ENCODE assay signal across 8 mouse cellular contexts in the genomic region with DNA sequence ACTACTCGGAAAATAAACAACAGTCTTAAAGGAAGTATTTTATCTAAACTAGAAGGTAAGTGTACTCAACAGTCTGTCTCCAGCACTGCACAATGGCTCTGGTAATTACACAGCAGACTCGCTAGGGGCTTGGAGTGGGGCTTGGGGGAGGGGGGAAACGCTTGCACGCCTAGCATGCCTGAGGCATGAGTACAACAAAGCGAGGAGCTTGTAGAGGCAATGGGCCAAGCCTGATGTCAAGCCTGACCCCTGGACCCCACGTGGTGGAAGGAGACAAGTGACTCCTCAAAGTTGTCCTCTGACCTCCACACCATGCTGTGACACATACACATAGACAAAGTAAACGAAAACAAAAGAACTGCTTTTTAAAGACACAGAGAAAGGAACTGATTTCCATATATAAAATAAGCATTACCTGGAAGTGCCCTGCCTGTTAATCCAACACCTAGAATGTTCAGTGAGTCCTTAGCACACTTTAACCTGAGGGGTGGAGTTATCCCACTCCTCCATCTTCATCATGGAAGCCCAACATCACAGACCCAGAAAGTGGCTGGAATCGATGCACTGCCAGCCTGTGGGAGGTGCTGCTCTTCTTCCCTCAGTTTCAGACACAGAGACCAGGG. TPM values are rescaled to one million over a fixed set of nuclear protein-coding genes. Genes with fewer than 3 reads are reported as not detected.
DNase-seq lines count a peak whose midpoint lies in the region; ATAC-seq and TF ChIP-seq lines count a peak whose summit lies in the region.

No protein-coding gene starts in this region.

- no peaks in the 10 kb centered on the region for H3K27me3 ChIP-seq in midbrain, embryonic 10.5 days (ENCODE audit: low read depth, poor library complexity, severe bottlenecking)
- H3K27me3 ChIP-seq in midbrain, embryonic 16.5 days (ENCODE audit: control insufficient read depth, insufficient read depth, low read depth, low read length) = no peaks in the 10 kb centered on the region
- no peaks in the 10 kb centered on the region for H3K27me3 ChIP-seq in hindbrain, embryonic 16.5 days (replicated peaks; ENCODE audit: control insufficient read depth, insufficient read depth, low read length)
- H3K27me3 ChIP-seq in liver, postnatal 0 days (ENCODE audit: insufficient read depth, low read length) = no peaks in the 10 kb centered on the region
- H3K27me3 ChIP-seq in stomach, embryonic 15.5 days (replicated peaks) = no peaks in the 10 kb centered on the region

- no peak; the same call in 1 of the 2 replicates for TF ChIP-seq EP300 in liver, postnatal 0 days (IDR thresholded peaks at IDR 0.05; ENCODE audit: low read depth)

- 31% methylated on average over 8 of the region's 8 CpGs for WGBS in midbrain, embryonic 10.5 days
- whole genome bisulfite sequencing in midbrain, embryonic 16.5 days = 26% methylated on average over 8 of the region's 8 CpGs
- 25% methylated on average over 8 of the region's 8 CpGs for WGBS in hindbrain, embryonic 16.5 days
- 59% methylated on average over 8 of the region's 8 CpGs for WGBS in liver, postnatal 0 days (ENCODE audit: insufficient replicate concordance)
- 30% methylated on average over 8 of the region's 8 CpGs for WGBS in stomach, embryonic 15.5 days

- no peaks in the 10 kb centered on the region; the same call in 1 of the 2 replicates for H3K9me3 ChIP-seq in midbrain, embryonic 10.5 days (replicated peaks)
- no peaks in the 10 kb centered on the region for H3K9me3 ChIP-seq in midbrain, embryonic 16.5 days (replicated peaks; ENCODE audit: control insufficient read depth, low read length, poor library complexity, severe bottlenecking)
- H3K9me3 ChIP-seq in hindbrain, embryonic 16.5 days (ENCODE audit: control insufficient read depth, low read length) = no peaks in the 10 kb centered on the region
- H3K9me3 ChIP-seq in liver, postnatal 0 days (ENCODE audit: low read length) = no peaks in the 10 kb centered on the region
- no peaks in the 10 kb centered on the region for H3K9me3 ChIP-seq in stomach, embryonic 15.5 days

- TF ChIP-seq CTCF in liver, postnatal 0 days (IDR thresholded peaks at IDR 0.05; ENCODE audit: low read depth) = 0 out of 2 replicates have a peak, but pooled peaks have one; percentile 15

- H3K9ac ChIP-seq in midbrain, embryonic 16.5 days (ENCODE audit: low read depth, low read length) = no peak overlapping the region
- no peak overlapping the region for H3K9ac ChIP-seq in hindbrain, embryonic 16.5 days (ENCODE audit: low read depth, low read length)
- no peak overlapping the region for H3K9ac ChIP-seq in liver, postnatal 0 days (replicated peaks)
- no peak overlapping the region for H3K9ac ChIP-seq in stomach, embryonic 15.5 days

- no peak overlapping the region for H3K4me3 ChIP-seq in midbrain, embryonic 10.5 days
- H3K4me3 ChIP-seq in midbrain, embryonic 16.5 days (ENCODE audit: low read depth, low read length) = no peak overlapping the region
- H3K4me3 ChIP-seq in hindbrain, embryonic 16.5 days (ENCODE audit: low read length) = no peak overlapping the region
- H3K4me3 ChIP-seq in liver, postnatal 0 days (ENCODE audit: low read depth, low read length) = no peak overlapping the region
- H3K4me3 ChIP-seq in stomach, embryonic 15.5 days (replicated peaks) = no peak overlapping the region

- no peak overlapping the region for H3K4me2 ChIP-seq in midbrain, embryonic 16.5 days (ENCODE audit: low read length)
- no peak overlapping the region for H3K4me2 ChIP-seq in hindbrain, embryonic 16.5 days (ENCODE audit: low read length)
- H3K4me2 ChIP-seq in liver, postnatal 0 days (ENCODE audit: low read depth, low read length) = no peak overlapping the region
- no peak overlapping the region for H3K4me2 ChIP-seq in stomach, embryonic 15.5 days

- no peak for ATAC-seq in midbrain, embryonic 16.5 days
- ATAC-seq in hindbrain, embryonic 16.5 days = peak; percentile 38; the same call in 1 of the 2 replicates
- ATAC-seq in liver, postnatal 0 days = peak; percentile 87
- ATAC-seq in stomach, embryonic 15.5 days (ENCODE audit: insufficient read depth, low FRiP score, low read depth) = peak; percentile 64

- DNase-seq in midbrain, embryonic 10.5 days (ENCODE audit: low spot score) = peak; percentile 59
- DNase-seq in liver, postnatal 0 days = peak; percentile 81
- DNase-seq in layer of hippocampus, postnatal 25 days (ENCODE audit: extremely low spot score in 1 of 2, low spot score in 1 of 2) = no peak
- DNase-seq in testis, postnatal 14 days (ENCODE audit: low spot score) = no peak
- DNase-seq in cerebellum, postnatal 36 days = no peak

- 0 out of 2 replicates have a peak overlapping the region, but pooled peaks have one; percentile 24 for H3K27ac ChIP-seq in midbrain, embryonic 10.5 days (replicated peaks)
- H3K27ac ChIP-seq in midbrain, embryonic 16.5 days (ENCODE audit: low read length) = no peak overlapping the region
- H3K27ac ChIP-seq in hindbrain, embryonic 16.5 days (ENCODE audit: low read depth, low read length) = no peak overlapping the region
- peak overlapping the region; percentile 17; the same call in 1 of the 2 replicates for H3K27ac ChIP-seq in liver, postnatal 0 days (ENCODE audit: low read depth)
- no peak overlapping the region for H3K27ac ChIP-seq in stomach, embryonic 15.5 days

- peaks cover 73% of the 10 kb centered on the region for H3K4me1 ChIP-seq in midbrain, embryonic 10.5 days
- peaks cover 38% of the 10 kb centered on the region for H3K4me1 ChIP-seq in midbrain, embryonic 16.5 days (ENCODE audit: control insufficient read depth, insufficient read depth, low read length)
- H3K4me1 ChIP-seq in hindbrain, embryonic 16.5 days (ENCODE audit: control insufficient read depth, insufficient read depth, low read depth, low read length) = peaks cover 52% of the 10 kb centered on the region
- peaks cover 55% of the 10 kb centered on the region for H3K4me1 ChIP-seq in liver, postnatal 0 days (ENCODE audit: insufficient read depth)
- H3K4me1 ChIP-seq in stomach, embryonic 15.5 days = peaks cover 17% of the 10 kb centered on the region

- H3K36me3 ChIP-seq in midbrain, embryonic 10.5 days = peaks cover 13% of the 10 kb centered on the region
- H3K36me3 ChIP-seq in midbrain, embryonic 16.5 days (ENCODE audit: control insufficient read depth, insufficient read depth, low read length) = no peaks in the 10 kb centered on the region
- no peaks in the 10 kb centered on the region for H3K36me3 ChIP-seq in hindbrain, embryonic 16.5 days (ENCODE audit: control insufficient read depth, insufficient read depth, low read length)
- H3K36me3 ChIP-seq in liver, postnatal 0 days (replicated peaks; ENCODE audit: insufficient read depth, low read length) = peaks cover 4% of the 10 kb centered on the region; the same call in 1 of the 2 replicates
- no peaks in the 10 kb centered on the region for H3K36me3 ChIP-seq in stomach, embryonic 15.5 days

RNA-seq across cellular contexts. Expression of a gene that starts 45.6 kb away (rescaled TPM):
- polyA plus RNA-seq in midbrain, embryonic 10.5 days (2016; fragmentation: Nextera tagmentation; extraction: Ambion mirVana) = 59.4 and 68.0 TPM in 2 replicates
- 53.8 and 64.8 TPM in 2 replicates for polyA plus RNA-seq in midbrain, embryonic 16.5 days (2015; fragmentation: Nextera tagmentation; extraction: Ambion mirVana)
- 34.6 and 45.2 TPM in 2 replicates for polyA plus RNA-seq in hindbrain, embryonic 16.5 days (2015; fragmentation: Nextera tagmentation; extraction: Ambion mirVana)
- polyA plus RNA-seq in liver, postnatal 0 days (2015; fragmentation: Nextera tagmentation; extraction: Ambion mirVana) = 19.1 and 20.2 TPM in 2 replicates
- 40.2 and 44.9 TPM in 2 replicates for polyA plus RNA-seq in stomach, embryonic 15.5 days (2015; fragmentation: Nextera tagmentation; extraction: Ambion mirVana)
- total RNA-seq in layer of hippocampus, postnatal 25 days (2021) = 10 to 100 TPM; 28.7 to 33.8 TPM

Comparison
In these comparisons a context has a peak if more than half of its experiments do, and no peak if none do; other contexts are left out.
1. H3K27ac ChIP-seq: peak in midbrain, embryonic 10.5 days (single experiment) and liver, postnatal 0 days (single experiment); none in midbrain, embryonic 16.5 days (single experiment), hindbrain, embryonic 16.5 days (single experiment) and stomach, embryonic 15.5 days (single experiment).
2. DNase-seq: peak in midbrain, embryonic 10.5 days (single experiment) and liver, postnatal 0 days (single experiment); none in layer of hippocampus, postnatal 25 days (0 of 2), testis, postnatal 14 days (single experiment) and cerebellum, postnatal 36 days (0 of 2).